Mouse (Mus musculus) testis, adult 10 weeks (tissue): ENCODE data around the gene Trmt10a. TPM values are rescaled to one million over a fixed set of nuclear protein-coding genes. Genes with fewer than 3 reads are reported as not detected.

Experiments used
- polyA plus RNA-seq: library from polyadenylated mRNA; stranded (reverse); fragments of 350-450 nt; fragmentation: Illumina TruSeq; extraction: RNeasy Lipid Tissue Mini Kit (QIAGEN cat#74804); gene quantifications from one replicate; pipeline ENCODE4 v1.2.3, GENCODE M21; 2014; ENCODE audit warnings: low read depth, low replicate concordance

Trmt10a gene
- polyA plus RNA-seq: 99.5 TPM

DNA sequence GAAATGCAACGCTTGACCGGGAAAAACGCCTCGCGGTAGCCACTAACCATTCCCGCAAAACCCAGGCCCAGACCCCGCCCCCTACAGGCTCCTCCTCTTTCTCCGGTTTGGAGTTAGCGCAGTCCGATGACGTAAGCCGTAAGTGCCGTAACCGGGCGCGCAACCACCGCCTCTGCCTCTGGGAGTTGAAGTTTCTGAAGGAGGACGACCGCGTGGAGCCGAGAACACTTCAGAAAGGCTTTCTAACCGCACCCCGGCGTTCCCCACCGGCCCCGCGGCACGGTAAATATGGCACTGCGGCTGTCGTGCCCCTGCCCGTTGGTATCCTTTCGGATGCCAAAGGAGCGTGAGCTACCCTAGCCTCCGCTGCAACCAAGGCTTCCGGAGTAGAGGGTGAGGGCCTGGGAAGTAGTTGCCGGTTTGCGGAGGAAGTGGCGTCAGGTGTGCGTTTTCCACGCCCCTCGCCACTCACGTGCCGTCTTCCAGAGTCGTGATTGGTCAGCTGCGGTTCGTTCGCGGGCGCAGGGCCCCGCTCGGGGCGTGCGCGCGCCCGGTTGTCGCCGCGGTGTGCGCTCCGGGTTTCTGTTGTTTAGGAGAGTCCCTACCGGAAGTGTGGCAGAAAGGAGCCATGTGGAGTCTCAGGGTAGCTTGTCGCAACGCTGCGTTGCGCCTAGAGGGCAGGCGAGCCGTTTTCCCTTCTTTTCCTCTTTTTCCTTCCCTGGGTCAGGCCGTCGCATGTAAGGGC, at the start of gene Trmt10a:
Gene Trmt10a (plus strand): TSS at position 134 of the 745 bp plus-strand sequence.

DNA sequence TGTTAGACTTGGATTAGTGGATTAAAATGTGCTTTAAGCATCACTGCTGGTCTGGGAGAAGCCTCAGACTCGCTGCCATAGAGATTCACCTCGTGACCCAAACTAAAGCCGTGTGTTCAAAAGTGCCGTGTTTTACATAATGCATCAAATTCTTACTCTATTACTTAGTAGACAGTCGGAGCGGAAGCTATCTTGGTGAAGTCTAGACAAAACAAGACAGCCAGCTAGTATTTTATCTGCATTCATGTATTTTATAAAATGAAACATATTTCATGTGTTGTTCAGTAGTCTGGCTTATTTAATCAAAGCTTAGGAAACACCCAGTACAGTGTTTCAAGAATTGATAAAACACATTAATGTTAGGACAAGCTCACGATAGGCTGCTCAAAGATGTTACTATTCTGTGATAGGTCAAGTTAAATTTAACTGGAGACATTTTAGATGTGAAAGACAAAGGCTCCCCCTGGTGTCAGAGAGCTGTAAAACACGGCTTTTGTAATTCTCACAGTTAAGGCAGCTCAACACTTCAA, 1.5 kb downstream of the Trmt10a start, which contains the start of gene Mttp:
Gene Mttp (minus strand): TSS at position 327 of the 530 bp plus-strand sequence.

DNA sequence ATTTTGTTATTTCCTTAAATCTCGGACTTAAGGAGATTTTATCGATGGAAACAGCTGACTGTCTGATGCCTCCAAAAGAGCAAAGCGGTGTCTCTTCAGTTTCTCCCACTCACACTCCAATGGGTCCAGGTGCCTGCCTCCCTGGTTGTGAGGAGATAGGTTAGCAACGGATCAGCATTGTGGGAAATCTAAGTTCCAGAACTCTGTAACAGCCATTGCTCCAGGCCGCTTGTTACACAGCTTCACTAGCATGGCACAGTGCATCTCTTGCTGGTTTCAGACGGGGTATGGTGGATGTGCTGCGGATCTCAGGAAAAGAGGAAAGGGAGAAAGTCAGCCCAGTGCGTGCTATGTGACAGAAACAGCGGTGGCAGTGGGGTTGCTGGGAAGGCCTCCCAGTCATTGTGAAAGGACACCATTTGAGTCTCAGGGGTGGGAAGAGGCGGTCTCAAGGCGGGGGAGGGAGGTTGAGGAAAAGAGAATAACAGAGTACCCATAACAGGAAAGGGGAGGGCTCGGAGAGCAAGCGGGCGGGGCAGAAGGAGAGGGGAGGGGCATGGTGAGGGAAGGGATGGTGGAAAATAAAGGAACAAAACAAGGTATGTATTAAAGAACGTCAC, 50.5 kb downstream of the Trmt10a start, which contains the start of gene 4930579F01Rik:
Gene 4930579F01Rik (minus strand): TSS at position 143 of the 620 bp plus-strand sequence.

Other genes with a start within 250 kb of the Trmt10a start
- gene Lamtor3, start 224.9 kb upstream of the Trmt10a start, polyA plus RNA-seq: 21.4 TPM
- 41.7 TPM for gene Dapp1, start 161.9 kb upstream of the Trmt10a start, polyA plus RNA-seq
- not detected for gene 1110002E22Rik, start 78.4 kb upstream of the Trmt10a start, polyA plus RNA-seq
- not detected for gene Gm5105, start 76.1 kb upstream of the Trmt10a start, polyA plus RNA-seq
- 15.8 TPM for gene Mttp, start 1.5 kb downstream of the Trmt10a start, polyA plus RNA-seq
- 162 TPM for gene 4930579F01Rik, start 50.4 kb downstream of the Trmt10a start, polyA plus RNA-seq
- 7.1 TPM for gene Adh7, start 74.3 kb downstream of the Trmt10a start, polyA plus RNA-seq
- 3.2 TPM for gene Adh1, start 117.5 kb downstream of the Trmt10a start, polyA plus RNA-seq
- gene Adh6a, start 169.8 kb downstream of the Trmt10a start, polyA plus RNA-seq: not detected
- gene Adh6b, start 198.3 kb downstream of the Trmt10a start, polyA plus RNA-seq: 0.11 TPM